Mouse (Mus musculus) cerebellum, adult 2 months (tissue): ENCODE data around the gene U2surp. TPM values are rescaled to one million over a fixed set of nuclear protein-coding genes. Genes with fewer than 3 reads are reported as not detected.

Experiments used
- DNase-seq, 2 experiments: peaks; one replicate each; pipeline ENCODE4 v3.0.0; 2021
- H3K27ac ChIP-seq: fragments of 200-500 bp; 2 replicates; pipeline ENCODE4 v1.5.1; 2012; ENCODE audit warnings: low read length, control low read depth, inconsistent platforms; ENCODE audit not compliant: insufficient read depth
- H3K27me3 ChIP-seq: fragments of 200-500 bp; 2 replicates; pipeline ENCODE4 v1.6.1; 2012; ENCODE audit warnings: inconsistent platforms, mild to moderate bottlenecking, low read length, moderate library complexity; ENCODE audit not compliant: control insufficient read depth, insufficient read depth
- H3K4me1 ChIP-seq: fragments of 200-500 bp; 2 replicates; pipeline ENCODE4 v1.6.1; 2011; ENCODE audit warnings: low read length; ENCODE audit not compliant: control insufficient read depth, insufficient read depth
- H3K4me3 ChIP-seq: fragments of 200-500 bp; replicated peaks from 2 replicates; pipeline ENCODE3; 2011; ENCODE audit warnings: mild to moderate bottlenecking, low read depth, low read length, control low read depth; ENCODE audit not compliant: insufficient read depth
- CTCF ChIP-seq: fragments of 200-500 bp; IDR thresholded peaks from 2 replicates; pipeline ENCODE4 v1.5.1; 2011; ENCODE audit warnings: low read depth, mild to moderate bottlenecking, control low read depth, low read length, moderate library complexity, borderline replicate concordance; ENCODE audit not compliant: insufficient read depth
- POLR2A ChIP-seq: fragments of 200-500 bp; IDR thresholded peaks from 2 replicates; pipeline ENCODE4 v1.6.1; 2011; ENCODE audit warnings: low read length, control low read depth, borderline replicate concordance; ENCODE audit not compliant: insufficient read depth
- WGBS: fragments of 180-500 bp; shearing (Covaris S2); methylation state at CpG from one replicate; pipeline ENCODE4 v1.1.7; 2018; 5-methylcytosine and 5-hydroxymethylcytosine counted together
- polyA plus RNA-seq: library from polyadenylated mRNA; depleted of rRNA; stranded (reverse); fragments of >200 nt; gene quantifications from 2 replicates; pipeline ENCODE4 v1.2.3, GENCODE M21; 2012

The U2surp gene
- polyA plus RNA-seq, 1 experiment = 28.4 TPM

GRCm38 (mm10) chr9:95510693-95511404 is 947 bp downstream of the U2surp start:
- 9% methylated on average over 21 of the region's 21 CpGs for WGBS
- peaks cover 3% of the 10 kb centered on the region; the same call in 1 of the 2 replicates for H3K4me1 ChIP-seq
- TF ChIP-seq POLR2A (no peak), CTCF (no peak)
- no peaks in the 10 kb centered on the region for H3K27me3 ChIP-seq
- no peak for DNase-seq
- H3K27ac ChIP-seq = peak overlapping the region; percentile 69; the same call in 1 of the 2 replicates
- peak overlapping the region; percentile 81 for H3K4me3 ChIP-seq

GRCm38 (mm10) chr9:95505666-95506065 is 6.1 kb downstream of the U2surp start:
- Histone ChIP-seq H3K27me3 (no peaks in the 10 kb centered on the region), H3K4me1 (no peaks in the 10 kb centered on the region), H3K4me3 (no peak overlapping the region), H3K27ac (no peak overlapping the region)
- DNase-seq = no peak
- WGBS = 66% methylated on average over 3 of the region's 3 CpGs
- TF ChIP-seq CTCF = no peak

GRCm38 (mm10) chr9:95499848-95500247 is 11.9 kb downstream of the U2surp start:
- TF ChIP-seq POLR2A (no peak), CTCF (no peak)
- Histone ChIP-seq H3K4me1 (no peaks in the 10 kb centered on the region), H3K27me3 (no peaks in the 10 kb centered on the region), H3K4me3 (no peak overlapping the region), H3K27ac (no peak overlapping the region)
- no peak for DNase-seq

GRCm38 (mm10) chr9:95495038-95495437 is 16.8 kb downstream of the U2surp start:
- 89% methylated on average over 1 of the region's 1 CpGs for WGBS
- H3K4me1 ChIP-seq = no peaks in the 10 kb centered on the region; the same call in 1 of the 2 replicates
- H3K4me3 ChIP-seq = no peak overlapping the region
- no peak for TF ChIP-seq POLR2A
- no peak for TF ChIP-seq CTCF
- H3K27me3 ChIP-seq = no peaks in the 10 kb centered on the region
- H3K27ac ChIP-seq = no peak overlapping the region
- DNase-seq = no peak

GRCm38 (mm10) chr9:95493393-95493792 is 18.4 kb downstream of the U2surp start:
- no peak for TF ChIP-seq POLR2A
- TF ChIP-seq CTCF = peak; percentile 26; the same call in 1 of the 2 replicates
- Histone ChIP-seq H3K27ac (no peak overlapping the region), H3K4me3 (no peak overlapping the region), H3K4me1 (no peaks in the 10 kb centered on the region; the same call in 1 of the 2 replicates), H3K27me3 (no peaks in the 10 kb centered on the region)
- no peak for DNase-seq
- 84% methylated on average over 3 of the region's 3 CpGs for WGBS

GRCm38 (mm10) chr9:95490003-95490402 is 21.8 kb downstream of the U2surp start:
- WGBS = 84% methylated on average over 3 of the region's 3 CpGs
- TF ChIP-seq POLR2A (no peak), CTCF (no peak)
- Histone ChIP-seq H3K27ac (no peak overlapping the region), H3K4me1 (no peaks in the 10 kb centered on the region; the same call in 1 of the 2 replicates), H3K4me3 (no peak overlapping the region), H3K27me3 (no peaks in the 10 kb centered on the region)
- DNase-seq = no peak

- no peak for DNase-seq
- H3K27me3 ChIP-seq = no peaks in the 10 kb centered on the region
- TF ChIP-seq CTCF (no peak), POLR2A (no peak)
- H3K4me3 ChIP-seq = no peak overlapping the region
- no peak overlapping the region for H3K27ac ChIP-seq
- no peaks in the 10 kb centered on the region; the same call in 1 of the 2 replicates for H3K4me1 ChIP-seq
Measured at GRCm38 (mm10) chr9:95488861-95489260, 22.9 kb downstream of the U2surp start.

- Histone ChIP-seq H3K27ac (no peak overlapping the region), H3K4me1 (no peaks in the 10 kb centered on the region), H3K4me3 (no peak overlapping the region), H3K27me3 (no peaks in the 10 kb centered on the region)
- WGBS = 62% methylated on average over 3 of the region's 3 CpGs
- TF ChIP-seq CTCF (no peak), POLR2A (no peak)
- no peak for DNase-seq
Measured at GRCm38 (mm10) chr9:95479981-95480380, 31.8 kb downstream of the U2surp start.
